Mouse (Mus musculus) thymus, postnatal 25 days (tissue): Measurements from ENCODE around the gene Ugt1a5.
"Not testable (repeated sequence)": the region's sequence is repeated elsewhere in the genome, so short reads cannot be mapped to it uniquely, and the experiment has no call there.

Source experiments
- DNase-seq: peaks from one replicate; pipeline ENCODE4 v3.0.0; 2022

The Ugt1a5 gene

DNA sequence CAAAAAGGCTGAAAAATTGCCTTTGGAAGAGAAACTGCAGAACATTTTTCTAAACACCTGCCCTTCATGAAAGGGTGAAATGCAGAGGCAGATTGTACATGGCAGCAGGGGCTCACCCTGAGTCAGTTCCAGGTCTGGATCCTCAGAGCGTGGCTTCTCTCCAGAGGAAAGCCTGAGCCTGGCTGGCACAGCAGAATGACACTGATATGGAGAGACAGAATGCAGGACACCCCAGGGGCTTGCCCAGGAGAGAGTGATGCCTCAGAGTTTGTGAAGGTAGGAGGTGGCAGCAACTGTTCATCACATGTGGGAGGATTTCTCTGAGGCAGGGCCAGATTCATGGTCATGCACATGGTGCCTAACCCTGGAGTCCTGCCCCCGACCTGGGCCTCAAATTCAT lies 34.2 kb downstream of the Ugt1a5 start:
- no peak for DNase-seq

DNA sequence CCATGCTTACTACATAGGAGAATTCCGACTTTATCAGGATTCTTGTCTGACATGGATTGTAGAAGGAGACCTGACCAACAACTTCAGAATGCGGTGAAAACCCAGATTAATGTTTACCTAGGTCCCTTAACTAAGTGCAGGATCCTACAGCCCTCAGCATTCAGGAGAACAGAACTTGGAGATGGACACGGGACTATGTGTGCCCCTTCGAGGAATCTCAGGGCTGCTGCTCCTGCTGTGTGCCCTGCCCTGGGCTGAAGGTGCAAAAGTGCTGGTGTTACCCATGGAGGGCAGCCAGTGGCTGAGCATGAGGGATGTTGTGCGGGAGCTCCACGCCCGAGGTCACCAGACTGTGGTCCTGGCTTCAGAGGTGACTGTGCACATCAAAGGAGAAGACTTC lies 34.6 kb downstream of the Ugt1a5 start, which contains the start of gene Ugt1a2:
Gene Ugt1a2 (plus strand): TSS at position 146 of the 400 bp plus-strand sequence.
- DNase-seq: no peak

DNA sequence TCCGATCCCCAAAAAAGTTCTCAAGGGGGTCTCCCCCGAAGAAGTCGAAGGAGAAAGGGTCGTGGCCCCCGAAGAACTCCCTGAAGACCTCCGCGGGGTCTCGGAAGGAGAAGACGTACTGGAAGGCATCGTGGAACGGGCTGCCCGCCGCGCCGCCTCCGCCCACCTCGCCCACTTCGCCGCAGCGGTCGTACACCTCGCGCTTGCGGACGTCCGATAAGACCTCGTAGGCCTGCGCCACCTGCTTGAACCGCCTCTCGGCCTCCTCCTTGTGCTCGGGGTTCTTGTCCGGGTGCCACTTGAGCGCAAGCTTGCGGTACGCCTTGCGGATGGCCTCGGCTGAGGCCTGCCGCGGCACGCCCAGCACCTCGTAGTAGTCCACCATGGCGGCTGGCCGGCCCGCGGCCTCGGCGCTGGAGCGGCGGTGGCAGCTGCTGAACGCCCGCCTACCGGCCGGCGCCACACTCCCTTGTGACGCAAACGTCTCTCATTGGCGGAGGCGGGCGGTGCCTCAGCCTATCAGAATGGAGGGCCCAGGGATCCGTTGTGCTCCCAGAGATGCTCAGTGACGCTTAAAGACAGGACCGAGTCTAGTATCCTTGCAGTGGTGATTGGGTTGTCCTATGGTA lies 39.6 kb downstream of the Ugt1a5 start, which contains the start of gene Dnajb3:
Gene Dnajb3 (minus strand): TSS at position 489 of the 629 bp plus-strand sequence.
- DNase-seq: peak; percentile 86

DNA sequence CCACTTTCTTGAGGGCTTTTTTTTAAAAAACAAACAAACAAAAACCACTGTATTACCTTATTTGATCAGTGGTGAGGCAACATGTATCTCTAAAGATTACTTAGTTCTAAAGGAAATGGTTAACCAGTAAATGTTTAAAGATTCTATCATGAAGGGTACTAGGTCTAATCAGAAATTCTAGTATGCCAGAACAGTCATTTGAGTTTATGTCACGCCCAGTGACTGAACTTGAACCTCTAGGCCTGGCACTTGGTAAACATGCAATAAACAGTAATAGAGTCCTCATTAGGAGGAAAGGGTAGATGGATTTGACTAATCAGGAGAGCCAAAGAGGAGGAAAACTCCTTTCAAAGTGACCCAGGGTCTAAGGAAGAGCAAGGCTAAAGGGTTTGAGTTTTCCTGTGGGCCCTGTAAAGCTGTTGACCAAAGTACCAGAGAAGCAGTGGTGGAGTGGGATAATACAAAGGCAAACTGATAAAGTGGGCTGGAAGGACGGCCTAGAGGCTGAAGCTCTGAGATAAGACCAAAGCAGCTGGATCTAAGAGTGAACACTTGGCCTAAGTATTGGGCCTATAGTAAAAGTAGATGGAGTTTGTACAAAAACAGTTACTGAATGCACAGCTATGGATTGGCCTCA lies 41.1 kb downstream of the Ugt1a5 start:
- no peak for DNase-seq

DNA sequence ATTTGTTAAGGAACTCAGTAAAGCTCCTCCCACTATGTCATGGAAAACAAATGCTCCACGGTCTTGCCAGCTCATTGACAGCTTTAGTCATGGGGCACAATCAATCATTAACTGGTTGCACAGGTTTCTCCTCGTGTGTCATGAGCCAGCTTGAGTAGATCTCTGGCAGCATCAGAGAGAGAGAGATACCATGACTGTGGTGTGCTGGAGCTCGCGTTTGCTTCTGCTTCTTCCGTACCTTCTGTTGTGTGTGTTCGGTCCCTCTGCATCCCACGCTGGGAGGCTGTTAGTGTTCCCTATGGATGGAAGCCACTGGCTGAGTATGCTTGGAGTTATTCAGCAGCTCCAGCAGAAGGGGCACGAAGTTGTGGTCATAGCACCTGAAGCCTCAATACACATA lies 46.0 kb downstream of the Ugt1a5 start, which contains the start of gene Ugt1a1:
Gene Ugt1a1 (plus strand): TSS at position 148 of the 400 bp plus-strand sequence.
- no peak for DNase-seq

DNA sequence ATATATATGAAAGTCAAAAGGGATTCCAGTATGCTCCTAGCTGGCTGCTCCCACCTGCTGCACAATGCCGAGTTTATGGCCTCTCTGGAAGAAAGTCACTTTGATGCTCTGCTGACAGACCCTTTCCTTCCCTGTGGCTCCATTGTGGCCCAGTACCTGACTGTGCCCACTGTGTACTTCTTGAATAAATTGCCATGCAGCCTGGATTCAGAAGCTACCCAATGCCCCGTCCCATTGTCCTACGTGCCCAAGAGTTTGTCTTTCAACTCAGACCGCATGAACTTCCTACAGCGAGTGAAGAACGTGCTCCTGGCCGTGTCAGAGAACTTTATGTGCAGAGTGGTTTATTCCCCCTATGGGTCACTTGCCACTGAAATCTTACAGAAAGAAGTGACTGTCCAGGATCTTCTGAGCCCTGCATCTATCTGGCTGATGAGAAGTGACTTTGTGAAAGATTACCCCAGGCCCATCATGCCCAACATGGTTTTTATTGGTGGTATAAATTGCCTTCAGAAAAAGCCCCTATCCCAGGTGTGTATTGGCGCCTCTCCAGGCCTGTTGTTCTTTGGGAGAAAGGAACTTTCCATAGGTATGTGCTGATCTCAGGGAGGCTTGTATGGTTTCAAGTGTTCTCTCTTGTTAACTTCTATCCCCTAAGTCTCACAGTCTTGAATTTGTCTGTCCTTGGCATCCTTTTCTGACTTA lies 46.7 kb downstream of the Ugt1a5 start:
- DNase-seq: no peak

DNA sequence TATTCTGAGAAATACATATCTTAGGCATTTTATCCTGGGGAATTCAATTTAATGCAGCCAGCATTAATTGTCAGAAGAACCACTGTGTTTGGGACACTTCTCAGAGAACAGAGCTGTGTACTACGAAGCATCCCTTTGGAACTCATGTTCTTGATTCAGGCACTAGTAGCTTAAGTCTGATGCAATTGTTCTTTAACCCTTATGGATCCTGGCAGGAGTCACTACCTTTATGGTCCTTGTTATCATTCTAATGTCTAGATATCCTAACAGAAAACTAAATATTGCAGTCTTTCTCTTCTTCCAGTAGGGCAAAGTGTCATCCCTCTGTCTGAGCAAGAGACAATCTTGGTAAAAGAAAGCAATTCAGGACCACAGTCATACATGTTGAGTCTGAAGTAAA lies 47.2 kb downstream of the Ugt1a5 start:
- DNase-seq: no peak

DNA sequence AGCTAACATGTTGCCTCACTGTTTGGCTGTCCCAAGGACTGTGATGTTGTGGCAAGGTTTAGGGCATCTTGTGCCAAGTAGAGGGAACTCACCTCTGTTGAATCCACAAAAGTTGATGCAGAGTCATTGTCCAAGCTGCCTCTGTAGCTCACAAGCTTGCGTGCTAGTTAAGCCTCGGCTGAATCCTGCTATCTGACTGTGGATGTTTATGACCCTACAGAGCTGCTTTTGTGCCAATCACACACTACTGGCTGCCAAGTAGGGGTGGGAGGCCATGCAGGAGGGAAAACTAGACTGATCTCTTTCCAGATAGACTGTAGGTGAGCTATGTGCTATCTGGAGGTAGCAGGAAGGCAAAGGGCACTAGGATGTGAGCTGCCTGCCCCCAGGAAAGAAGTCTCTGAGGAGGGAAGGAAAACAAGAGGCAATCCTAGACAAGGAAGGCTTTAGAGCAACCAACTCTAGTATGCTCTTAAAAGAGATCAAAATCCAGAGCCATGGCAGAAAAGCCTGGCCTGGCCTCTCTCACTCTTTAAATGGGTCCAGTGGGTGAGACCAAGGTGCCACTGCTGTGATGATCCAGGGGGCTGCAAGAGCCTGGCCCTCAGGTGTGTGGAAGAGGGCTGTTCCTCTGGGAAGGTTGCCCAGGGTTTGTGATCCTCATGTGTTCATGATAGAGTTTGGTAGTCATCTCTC lies 48.1 kb downstream of the Ugt1a5 start:
- DNase-seq: no peak

DNA sequence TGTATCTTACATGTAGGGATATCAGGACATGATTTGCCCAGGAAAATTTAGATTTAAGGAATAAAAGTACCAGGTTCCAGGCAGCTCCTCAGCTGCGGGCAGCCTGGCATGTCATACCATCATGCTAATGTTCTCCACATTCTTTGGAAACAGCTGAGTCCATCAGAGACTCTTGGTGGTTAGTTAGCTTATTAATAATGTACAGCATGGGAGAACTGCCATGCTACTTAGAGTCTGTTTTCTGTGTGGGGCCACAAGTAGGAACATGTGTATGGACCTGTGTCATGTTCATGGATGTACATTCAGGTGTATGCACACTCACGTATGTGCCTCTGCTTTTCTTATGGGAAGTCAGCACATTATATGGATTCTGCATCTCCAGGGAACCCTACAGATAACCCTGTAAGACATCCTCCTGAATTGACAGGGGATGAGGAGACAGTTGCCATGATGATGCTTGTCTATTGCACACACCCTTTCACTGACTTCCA lies 48.7 kb downstream of the Ugt1a5 start:
- no peak for DNase-seq

DNA sequence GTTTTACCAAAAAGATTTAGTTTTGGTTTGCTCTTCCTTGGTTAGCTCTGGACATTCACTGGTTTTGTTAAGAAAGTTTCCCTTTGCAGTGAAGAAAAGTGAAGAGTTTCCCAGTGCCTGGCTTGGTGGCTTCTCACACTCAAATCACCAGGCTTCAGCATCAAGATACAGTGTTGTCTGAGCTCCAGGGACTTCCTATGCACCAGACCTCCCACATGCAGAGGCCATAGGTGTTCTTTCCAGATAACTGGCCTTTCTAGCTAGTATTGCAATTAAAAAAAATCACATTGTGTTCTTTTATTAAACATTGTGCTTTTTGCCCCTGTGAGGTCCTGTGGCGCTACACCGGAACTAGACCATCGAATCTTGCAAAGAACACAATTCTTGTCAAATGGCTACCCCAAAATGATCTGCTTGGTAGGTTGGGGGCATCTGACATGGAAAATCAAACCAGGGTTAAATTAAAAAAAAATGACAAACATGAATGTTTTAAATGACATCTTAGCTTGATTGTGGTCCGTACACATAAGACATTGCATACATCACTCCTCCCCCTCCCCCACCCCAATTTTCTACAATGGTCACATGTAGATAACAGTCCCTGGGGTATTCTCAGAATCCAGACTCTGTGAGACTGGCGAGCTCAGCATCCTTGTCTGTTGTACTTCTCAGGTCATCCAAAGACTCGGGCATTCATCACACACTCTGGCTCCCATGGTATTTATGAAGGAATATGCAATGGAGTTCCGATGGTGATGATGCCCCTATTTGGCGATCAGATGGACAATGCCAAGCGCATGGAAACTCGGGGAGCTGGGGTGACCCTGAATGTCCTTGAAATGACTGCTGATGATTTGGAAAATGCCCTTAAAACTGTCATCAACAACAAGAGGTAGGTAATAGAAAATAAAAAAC lies 49.9 kb downstream of the Ugt1a5 start:
- no peak for DNase-seq

DNA sequence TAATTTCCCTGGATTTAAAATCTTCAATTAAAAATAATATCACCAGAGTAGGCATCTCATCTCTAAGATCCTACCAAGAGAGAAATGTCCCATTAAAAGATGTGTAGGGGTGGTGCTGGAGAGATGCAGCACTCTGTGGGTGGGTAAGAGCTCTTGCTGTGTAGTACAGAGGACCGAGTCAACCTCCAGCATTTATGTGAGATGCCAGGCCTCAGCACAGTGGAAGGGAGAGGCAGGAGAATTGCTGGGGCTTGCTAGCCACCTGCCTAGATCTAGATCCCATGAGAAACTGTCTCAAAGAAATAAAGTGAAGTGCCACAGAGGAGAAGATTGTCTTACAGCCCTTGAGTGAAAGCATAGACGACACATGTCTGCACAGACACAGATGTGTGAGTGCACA lies 50.7 kb downstream of the Ugt1a5 start:
- no peak for DNase-seq

DNA sequence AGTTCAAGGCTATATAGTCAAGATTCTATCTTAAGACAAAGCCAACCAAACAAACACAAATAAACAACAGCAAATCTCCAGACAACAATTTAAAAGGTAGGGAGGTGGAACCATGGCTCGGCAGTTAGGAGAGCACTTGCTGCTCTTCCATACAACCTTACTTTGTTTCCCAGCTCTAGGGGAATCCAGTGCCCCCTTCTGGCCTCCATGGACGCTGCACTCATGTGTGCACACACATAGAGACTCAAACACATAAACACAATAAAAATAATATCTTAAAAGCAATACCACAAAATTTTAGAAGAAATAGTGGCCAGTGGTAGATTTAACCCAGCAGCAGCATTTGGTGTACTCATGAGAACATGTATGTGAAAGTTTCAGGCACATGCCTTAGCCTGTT lies 51.3 kb downstream of the Ugt1a5 start:
- DNase-seq: no peak

DNA sequence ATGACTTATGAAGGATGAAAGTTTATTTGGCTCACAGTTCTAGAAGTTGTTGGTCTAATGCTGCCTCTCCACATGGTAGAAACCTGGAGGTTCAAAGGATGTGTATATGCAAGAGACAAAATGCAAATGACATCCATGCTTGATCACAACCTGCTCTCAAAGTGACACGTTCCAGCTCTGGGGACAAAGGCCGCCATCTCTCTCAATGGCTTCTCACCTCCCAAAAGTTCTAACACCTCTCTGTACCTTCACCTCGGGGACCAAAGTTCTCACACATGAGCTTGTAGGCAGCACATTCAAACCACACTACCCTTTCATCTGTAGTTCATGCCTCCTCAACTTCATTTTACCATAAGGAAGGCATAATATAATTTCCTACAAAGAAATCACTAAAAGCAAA lies 51.8 kb downstream of the Ugt1a5 start:
- no peak for DNase-seq

DNA sequence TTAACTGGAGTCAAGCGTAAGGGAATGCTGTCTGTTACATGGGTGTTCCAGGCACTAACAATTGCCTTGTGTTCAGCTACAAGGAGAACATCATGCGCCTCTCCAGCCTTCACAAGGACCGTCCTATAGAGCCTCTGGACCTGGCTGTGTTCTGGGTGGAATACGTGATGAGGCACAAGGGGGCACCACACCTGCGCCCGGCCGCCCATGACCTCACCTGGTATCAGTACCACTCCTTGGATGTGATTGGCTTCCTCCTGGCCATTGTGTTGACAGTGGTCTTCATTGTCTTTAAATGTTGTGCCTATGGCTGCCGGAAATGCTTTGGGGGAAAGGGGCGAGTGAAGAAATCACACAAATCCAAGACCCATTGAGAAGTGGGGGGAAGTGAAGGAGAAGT lies 52.2 kb downstream of the Ugt1a5 start:
- no peak for DNase-seq

DNA sequence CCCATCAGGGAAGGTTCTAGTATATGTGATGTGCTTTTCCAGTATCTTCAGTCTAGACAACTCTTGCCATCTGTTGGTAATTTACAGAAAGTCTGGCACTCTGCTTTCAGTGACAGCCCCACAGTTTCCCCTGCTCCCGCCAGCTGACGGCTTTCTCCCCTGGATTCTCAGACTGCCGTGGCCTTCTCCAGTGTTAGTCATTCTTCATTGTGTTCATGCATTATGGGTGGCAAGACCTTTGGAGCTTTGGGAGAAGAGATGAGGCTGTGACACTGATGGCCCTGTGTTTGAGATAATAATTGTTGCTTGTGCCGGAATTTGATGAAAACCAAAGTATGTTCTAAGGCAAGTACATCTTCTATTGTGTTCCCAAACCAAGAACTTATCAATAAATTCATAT lies 52.8 kb downstream of the Ugt1a5 start:
- no peak for DNase-seq

DNA sequence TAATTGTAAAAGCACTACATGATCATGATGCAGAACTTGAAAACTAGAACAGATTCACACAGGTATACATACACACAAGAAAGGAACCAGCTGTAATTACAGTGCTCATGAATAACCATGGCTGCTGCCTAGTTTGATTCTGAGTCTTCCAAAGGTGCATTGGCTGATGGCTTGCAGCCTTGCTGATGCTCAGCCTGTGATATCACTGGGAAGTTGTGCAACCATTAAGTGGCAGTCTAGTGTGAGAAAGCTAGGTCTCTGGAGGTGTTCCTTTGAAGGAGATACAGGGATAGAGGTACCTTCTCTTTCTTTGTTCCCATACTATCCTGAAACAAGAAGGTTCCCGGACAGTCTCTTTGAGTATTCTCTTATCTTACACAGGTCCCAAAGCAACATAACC lies 53.2 kb downstream of the Ugt1a5 start:
- DNase-seq: no peak

DNA sequence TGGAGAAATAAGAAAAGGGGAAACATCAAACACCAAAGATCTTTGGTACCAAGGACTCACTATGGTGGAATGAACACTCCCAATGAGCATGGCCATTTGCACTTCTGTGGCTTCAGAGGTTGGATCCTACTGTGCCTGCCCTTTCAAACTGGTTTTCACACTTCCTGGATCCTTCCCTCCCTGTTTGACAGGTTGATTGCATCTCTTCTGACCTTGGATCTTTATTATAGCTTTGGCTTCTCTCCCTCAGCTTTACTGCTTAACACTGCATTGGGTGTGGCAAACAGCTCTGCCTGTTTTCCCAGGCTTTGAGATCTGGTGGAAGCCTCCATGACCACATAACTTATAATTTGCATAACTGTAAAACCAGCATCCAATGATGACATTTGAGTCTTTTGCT lies 54.5 kb downstream of the Ugt1a5 start:
- no peak for DNase-seq

DNA sequence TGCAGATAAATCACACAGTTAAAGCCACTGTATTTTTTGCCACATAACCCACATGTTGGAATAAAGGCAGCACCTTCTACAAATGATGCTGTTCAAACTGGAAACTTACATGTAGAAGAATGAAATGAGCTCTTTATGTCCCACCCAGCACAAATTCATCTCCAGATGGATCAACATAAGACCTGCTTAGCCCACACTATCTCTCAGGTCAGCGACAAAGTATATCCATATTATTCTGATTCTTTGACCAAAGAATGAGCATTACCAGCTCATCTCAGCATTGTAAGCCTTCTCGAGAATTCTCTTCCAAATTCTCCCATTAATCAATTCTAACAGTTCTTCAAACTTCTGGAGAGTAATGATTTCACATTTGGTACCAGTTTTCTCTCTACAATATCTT lies 56.4 kb downstream of the Ugt1a5 start:
- DNase-seq: no peak

DNA sequence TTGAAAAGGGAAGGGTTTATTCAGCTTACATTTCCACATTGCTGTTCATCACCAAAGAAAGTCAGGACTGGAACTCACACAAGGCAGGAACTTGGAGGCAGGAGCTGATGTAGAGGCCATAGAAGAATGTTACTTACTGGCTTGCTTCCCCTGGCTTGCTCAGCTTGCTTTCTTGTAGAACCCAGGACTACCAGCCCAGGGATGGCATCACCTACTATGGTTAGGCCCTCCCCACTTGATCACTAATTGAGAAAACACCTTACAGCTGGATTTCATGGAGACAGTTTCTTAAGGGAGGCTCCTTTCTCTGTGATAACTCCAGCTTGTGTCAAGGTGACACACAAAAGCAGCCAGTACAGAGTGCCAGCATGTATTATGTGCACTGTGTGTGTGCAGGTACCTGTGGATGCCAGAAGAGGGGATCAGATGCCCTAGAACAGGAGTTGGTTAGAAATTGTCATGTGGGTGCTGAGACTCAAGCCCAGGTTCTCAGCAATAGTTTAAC lies 57.3 kb downstream of the Ugt1a5 start:
- not testable (repeated sequence) for DNase-seq

DNA sequence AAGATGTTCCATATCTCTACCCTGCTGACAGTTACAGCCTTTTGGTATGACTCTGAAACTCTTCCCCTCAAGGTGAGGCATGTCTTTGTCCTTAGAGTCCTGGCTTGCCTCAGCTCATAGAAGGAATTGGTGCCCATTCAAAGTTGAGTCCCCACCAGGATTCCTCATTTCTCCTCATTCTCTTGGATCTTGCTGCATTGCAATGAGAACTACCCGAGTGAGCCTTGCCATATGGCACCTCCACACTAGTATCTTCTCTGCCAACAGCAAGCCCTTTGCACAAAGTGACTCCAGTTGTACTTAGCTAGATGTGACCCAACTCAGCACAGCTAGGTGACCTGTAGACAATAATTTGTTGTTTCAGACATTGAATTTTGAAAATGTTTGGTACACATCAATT lies 57.8 kb downstream of the Ugt1a5 start:
- DNase-seq: no peak

DNA sequence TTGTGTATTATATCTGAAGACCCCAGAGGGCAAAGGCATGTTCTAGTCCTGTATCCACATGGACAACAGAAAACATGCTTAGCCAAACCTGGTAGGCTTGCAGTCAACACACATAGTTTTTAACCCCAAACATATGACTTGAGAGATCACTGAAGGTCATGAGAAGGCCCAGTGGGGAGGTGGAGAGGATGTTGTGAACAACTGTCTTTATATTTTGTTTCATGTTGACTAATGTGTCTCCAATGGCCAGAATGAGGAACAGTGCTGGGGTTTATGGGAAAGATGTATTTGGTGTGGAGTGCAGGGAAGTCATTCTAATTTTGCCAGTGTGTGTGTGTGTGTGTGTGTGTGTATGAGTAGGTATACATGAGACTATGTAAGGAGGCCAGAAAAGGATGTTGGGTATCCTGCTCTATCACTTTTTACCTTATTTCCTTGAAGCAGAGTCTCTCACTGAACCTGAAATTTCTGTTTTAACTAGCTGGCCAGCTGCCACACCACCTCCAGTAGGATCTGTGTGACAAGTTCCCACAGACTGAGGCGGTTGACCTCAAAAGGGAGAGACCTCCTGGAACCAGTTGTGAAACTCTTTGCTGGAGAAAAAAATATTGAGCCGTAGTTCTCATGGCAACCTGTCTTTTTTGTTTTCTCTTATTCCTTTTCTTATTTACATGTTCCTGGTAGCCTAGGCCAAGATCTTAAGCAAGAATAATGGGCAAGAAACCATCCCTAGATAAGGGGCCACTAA lies 58.4 kb downstream of the Ugt1a5 start:
- no peak for DNase-seq
